Mouse (Mus musculus) liver, adult 2 months (tissue): ENCODE measurements around the gene Krt6b. TPM values are rescaled to one million over a fixed set of nuclear protein-coding genes. Genes with fewer than 3 reads are reported as not detected.
A peak's percentile ranks its signal among the peaks of the same experiment; 100 is the strongest.

Source experiments
- DNase-seq: peaks from one replicate; pipeline ENCODE4 v3.0.0-alpha.2; 2011; ENCODE audit warnings: low read depth, low spot score; ENCODE audit errors: extremely low read depth
- H3K27ac ChIP-seq: fragments of 200-500 bp; replicated peaks from 2 replicates; pipeline ENCODE4 v1.5.1; 2012; ENCODE audit warnings: low read depth, mild to moderate bottlenecking, control low read depth, inconsistent platforms, low read length; ENCODE audit not compliant: insufficient read depth
- H3K27me3 ChIP-seq: fragments of 200-500 bp; 2 replicates; pipeline ENCODE4 v1.6.1; 2012; ENCODE audit warnings: mild to moderate bottlenecking, moderate library complexity, low read length, inconsistent platforms; ENCODE audit not compliant: control insufficient read depth, insufficient read depth
- H3K36me3 ChIP-seq: fragments of 200-500 bp; 2 replicates; pipeline ENCODE4 v1.6.1; 2012; ENCODE audit warnings: low read length, inconsistent platforms; ENCODE audit not compliant: control insufficient read depth, insufficient read depth
- H3K4me1 ChIP-seq: fragments of 200-500 bp; 2 replicates; pipeline ENCODE4 v1.6.1; 2011; ENCODE audit warnings: low read length; ENCODE audit not compliant: control insufficient read depth, insufficient read depth
- H3K4me3 ChIP-seq: fragments of 200-500 bp; 2 replicates; pipeline ENCODE4 v1.5.1; 2011; ENCODE audit warnings: low read depth, mild to moderate bottlenecking, control low read depth, low read length, moderate library complexity; ENCODE audit not compliant: insufficient read depth
- H3K79me2 ChIP-seq: fragments of 200-500 bp; 2 replicates; pipeline ENCODE4 v1.6.1; 2012; ENCODE audit warnings: inconsistent platforms, mild to moderate bottlenecking, low read length, moderate library complexity; ENCODE audit not compliant: control insufficient read depth, insufficient read depth
- H3K9ac ChIP-seq: fragments of 200-500 bp; 2 replicates; pipeline ENCODE4 v1.6.1; 2012; ENCODE audit warnings: low read depth, mild to moderate bottlenecking, control low read depth, inconsistent platforms, low read length
- CTCF ChIP-seq: fragments of 200-500 bp; IDR thresholded peaks from 2 replicates; pipeline ENCODE4 v1.5.1; 2011; ENCODE audit warnings: low read depth, low read length, control low read depth
- POLR2A ChIP-seq: fragments of 200-500 bp; IDR thresholded peaks from 2 replicates; pipeline ENCODE4 v1.6.1; 2011; ENCODE audit warnings: low read length, control low read depth; ENCODE audit not compliant: insufficient read depth; ENCODE audit errors: extremely low read depth
- WGBS: fragments of 180-500 bp; shearing (Covaris S2); methylation state at CpG from one replicate; pipeline ENCODE4 v1.1.7; 2018; 5-methylcytosine and 5-hydroxymethylcytosine counted together
- polyA plus RNA-seq: library from polyadenylated mRNA; depleted of rRNA; stranded (reverse); fragments of >200 nt; gene quantifications from 2 replicates; pipeline ENCODE4 v1.2.3, GENCODE M21; 2012
- total RNA-seq: library from RNA; depleted of rRNA; stranded (reverse); fragments of >200 nt; gene quantifications from 2 replicates; pipeline ENCODE4 v1.2.3, GENCODE M21; 2014

The Krt6b gene
- total and polyA plus RNA-seq, 2 experiments: not detected

DNA sequence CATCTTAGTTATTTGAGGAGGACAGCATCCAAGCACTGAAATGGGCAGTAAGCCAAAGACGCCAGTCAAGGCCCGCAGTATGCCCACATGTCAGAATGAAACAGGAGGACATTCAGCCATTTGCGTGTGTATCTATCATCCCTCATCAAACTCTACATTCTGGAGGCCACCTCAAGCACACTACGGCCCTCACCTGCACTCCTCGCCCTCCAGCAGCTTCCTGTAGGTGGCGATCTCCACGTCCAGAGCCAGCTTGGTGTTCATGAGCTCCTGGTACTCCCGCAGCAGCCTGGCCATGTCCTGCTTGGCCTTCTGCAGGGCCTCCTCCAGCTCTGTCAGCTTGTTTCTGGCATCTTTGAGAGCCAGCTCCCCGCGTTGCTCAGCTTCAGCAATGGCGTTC, 28.6 kb upstream of the Krt6b start:
- no peaks in the 10 kb centered on the region for H3K79me2 ChIP-seq
- H3K27me3 ChIP-seq: peaks cover 3% of the 10 kb centered on the region; the same call in 1 of the 2 replicates
- H3K27ac ChIP-seq: no peak overlapping the region
- no peak for TF ChIP-seq POLR2A
- TF ChIP-seq CTCF: peak; percentile 23; the same call in 1 of the 2 replicates
- DNase-seq: no peak
- no peaks in the 10 kb centered on the region for H3K36me3 ChIP-seq
- WGBS: 54% methylated on average over 11 of the region's 11 CpGs
- no peak overlapping the region for H3K9ac ChIP-seq
- no peaks in the 10 kb centered on the region for H3K4me1 ChIP-seq
- no peak overlapping the region for H3K4me3 ChIP-seq

DNA sequence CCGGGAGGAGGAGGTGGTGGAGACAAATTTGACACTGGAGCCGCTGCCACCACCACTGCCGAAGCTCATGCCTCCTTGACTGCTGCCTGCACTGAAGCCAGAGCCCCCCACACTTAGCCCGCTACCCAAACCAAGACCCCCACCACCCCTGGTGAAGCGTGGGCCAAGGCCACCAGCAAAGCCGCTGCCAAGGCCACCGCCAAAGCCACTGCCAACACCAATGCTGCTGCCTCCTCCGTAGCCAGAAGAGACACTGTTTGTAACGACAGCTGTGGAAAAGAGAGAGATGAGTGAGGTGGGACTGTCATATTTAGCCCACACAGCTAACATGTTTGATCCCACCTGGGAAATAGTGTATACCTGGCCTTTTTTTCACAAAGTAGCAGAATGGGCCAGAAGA, 27.4 kb upstream of the Krt6b start:
- Histone ChIP-seq H3K27ac (no peak overlapping the region), H3K27me3 (no peaks in the 10 kb centered on the region; the same call in 1 of the 2 replicates), H3K9ac (no peak overlapping the region), H3K79me2 (no peaks in the 10 kb centered on the region), H3K4me3 (no peak overlapping the region), H3K36me3 (no peaks in the 10 kb centered on the region), H3K4me1 (no peaks in the 10 kb centered on the region)
- no peak for DNase-seq
- WGBS: 74% methylated on average over 9 of the region's 9 CpGs
- no peak for TF ChIP-seq POLR2A
- TF ChIP-seq CTCF: no peak

DNA sequence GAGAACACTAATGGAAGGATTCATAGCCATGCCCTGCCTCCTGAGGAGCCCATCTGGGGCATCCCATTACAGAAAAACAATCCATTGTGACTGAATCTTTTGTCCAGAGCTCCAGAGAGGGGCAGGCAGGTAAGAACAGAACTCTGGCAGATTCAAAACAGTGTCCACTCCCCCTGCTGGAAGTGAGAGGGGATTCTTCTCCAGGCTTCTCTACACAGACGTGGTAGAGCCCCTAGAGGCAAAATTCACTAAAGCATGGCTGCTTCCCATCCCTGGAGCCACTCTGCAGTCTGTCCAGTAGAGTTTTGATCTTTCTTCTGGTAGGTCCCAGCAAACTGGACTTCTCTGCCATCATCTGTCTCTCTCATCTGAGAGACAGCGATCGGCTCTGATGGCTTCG, 24.0 kb upstream of the Krt6b start:
- TF ChIP-seq POLR2A: no peak
- no peak for TF ChIP-seq CTCF
- WGBS: 66% methylated on average over 4 of the region's 4 CpGs
- DNase-seq: no peak

DNA sequence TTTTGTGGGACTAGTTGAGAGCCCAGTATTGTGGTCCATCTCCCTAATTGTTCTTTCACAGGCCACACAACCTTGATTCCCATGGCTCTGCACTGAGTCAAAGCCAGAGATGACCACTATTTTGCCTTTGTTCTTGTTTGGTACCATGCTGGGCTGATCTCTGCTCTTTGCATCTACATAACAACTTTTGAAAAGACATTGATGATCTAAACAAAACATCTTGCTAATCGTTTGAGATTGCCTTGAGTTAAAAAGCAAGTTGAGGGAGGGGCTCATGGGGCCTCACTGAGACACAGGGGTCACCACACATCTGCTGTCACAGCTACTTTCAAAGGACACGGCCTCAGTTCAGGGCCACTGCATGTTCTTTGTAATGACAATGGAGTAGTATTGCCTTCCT, 22.3 kb upstream of the Krt6b start:
- TF ChIP-seq CTCF: no peak
- no peak for TF ChIP-seq POLR2A
- H3K4me3 ChIP-seq: no peak overlapping the region

More for the DNA sequence above, 24.0 kb upstream of the Krt6b start:
- H3K4me3 ChIP-seq: no peak overlapping the region
- no peak overlapping the region for H3K9ac ChIP-seq
- no peaks in the 10 kb centered on the region for H3K36me3 ChIP-seq
- no peaks in the 10 kb centered on the region for H3K4me1 ChIP-seq
- no peaks in the 10 kb centered on the region for H3K79me2 ChIP-seq
- H3K27me3 ChIP-seq: no peaks in the 10 kb centered on the region
- H3K27ac ChIP-seq: no peak overlapping the region

DNA sequence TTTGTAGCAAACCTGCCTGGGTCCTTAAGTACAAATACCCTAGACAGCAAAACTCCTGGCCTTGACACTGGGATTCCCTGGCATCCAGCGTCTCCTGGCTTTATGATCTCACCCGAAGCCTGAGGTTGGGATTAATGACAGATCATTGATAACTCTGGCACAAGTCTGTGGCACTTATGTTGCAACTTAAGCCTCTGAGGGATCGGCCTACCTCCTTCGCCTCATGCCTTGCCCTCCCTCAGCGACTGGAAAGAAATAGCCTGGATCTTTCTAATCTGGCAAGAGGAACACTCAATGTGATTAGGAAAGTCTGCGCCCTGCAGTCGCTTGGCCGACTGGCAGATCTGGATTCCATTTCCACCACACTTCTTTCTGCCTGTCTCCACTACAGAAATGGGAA, 19.8 kb upstream of the Krt6b start:
- TF ChIP-seq CTCF: no peak
- no peak for TF ChIP-seq POLR2A
- no peak for DNase-seq
- no peak overlapping the region for H3K27ac ChIP-seq
- no peaks in the 10 kb centered on the region; the same call in 1 of the 2 replicates for H3K27me3 ChIP-seq
- H3K36me3 ChIP-seq: no peaks in the 10 kb centered on the region
- no peaks in the 10 kb centered on the region for H3K4me1 ChIP-seq
- H3K9ac ChIP-seq: no peak overlapping the region
- H3K79me2 ChIP-seq: no peaks in the 10 kb centered on the region
- 83% methylated on average over 8 of the region's 8 CpGs for WGBS
- no peak overlapping the region for H3K4me3 ChIP-seq

More for the DNA sequence above, 22.3 kb upstream of the Krt6b start:
- Histone ChIP-seq H3K27me3 (no peaks in the 10 kb centered on the region), H3K4me1 (no peaks in the 10 kb centered on the region), H3K27ac (no peak overlapping the region), H3K36me3 (no peaks in the 10 kb centered on the region), H3K9ac (no peak overlapping the region), H3K79me2 (no peaks in the 10 kb centered on the region)
- 46% methylated on average over 2 of the region's 2 CpGs for WGBS
- no peak for DNase-seq

DNA sequence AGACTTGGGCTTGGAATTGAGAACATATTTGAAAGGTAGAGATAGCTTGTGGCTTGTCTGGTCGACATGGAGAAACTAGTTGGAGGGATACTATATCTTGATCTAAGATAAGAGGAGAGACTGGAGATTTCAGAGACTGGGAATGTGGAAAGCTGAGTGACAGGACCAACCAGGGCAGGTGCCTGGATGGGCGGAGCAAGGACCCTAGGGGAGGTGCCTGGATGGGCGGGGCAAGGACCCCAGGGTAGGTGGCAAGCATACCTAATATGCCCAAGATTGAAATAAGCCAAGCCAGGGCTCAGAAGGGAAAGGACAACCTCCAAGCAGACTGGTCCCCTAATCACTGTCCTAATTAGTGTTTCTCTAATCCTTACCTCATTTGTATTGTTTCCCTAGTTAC, 19.1 kb upstream of the Krt6b start:
- Histone ChIP-seq H3K4me1 (no peaks in the 10 kb centered on the region), H3K27ac (no peak overlapping the region), H3K9ac (no peak overlapping the region), H3K36me3 (no peaks in the 10 kb centered on the region), H3K4me3 (no peak overlapping the region), H3K27me3 (no peaks in the 10 kb centered on the region; the same call in 1 of the 2 replicates), H3K79me2 (no peaks in the 10 kb centered on the region)
- no peak for TF ChIP-seq POLR2A
- TF ChIP-seq CTCF: no peak
- DNase-seq: no peak
- WGBS: 37% methylated on average over 3 of the region's 3 CpGs
